Mouse (Mus musculus) right cerebral cortex, postnatal 36 days (tissue): Measurements from ENCODE around the gene Agbl4.
A peak's percentile ranks its signal among the peaks of the same experiment; 100 is the strongest.
"Not testable (repeated sequence)": the region's sequence is repeated elsewhere in the genome, so short reads cannot be mapped to it uniquely, and the experiment has no call there.

Experiments
- DNase-seq, 2 experiments: peaks; one replicate each; pipeline ENCODE4 v3.0.0; 2022; ENCODE audit warnings: low spot score in 2 of 2, mixed read lengths in 1 of 2

Gene Agbl4

GRCm38 (mm10) chr4:110916565-110916964 lies 519.1 kb downstream of the Agbl4 start:
- peak; percentile 73 to 85 for DNase-seq

GRCm38 (mm10) chr4:110921013-110921412 lies 523.6 kb downstream of the Agbl4 start:
- DNase-seq, result no peak

- peak in 1 of 2 experiments; percentile 24 for DNase-seq
Observed at GRCm38 (mm10) chr4:111001641-111002040, 604.2 kb downstream of the Agbl4 start.

GRCm38 (mm10) chr4:111004719-111005479 lies 607.4 kb downstream of the Agbl4 start:
- no peak for DNase-seq

GRCm38 (mm10) chr4:111019376-111019775 lies 621.9 kb downstream of the Agbl4 start:
- peak; percentile 59 to 70 for DNase-seq

GRCm38 (mm10) chr4:111067330-111067729 lies 669.9 kb downstream of the Agbl4 start:
- DNase-seq, result peak in 1 of 2 experiments; percentile 21

- DNase-seq, result no peak
Observed at GRCm38 (mm10) chr4:111073738-111074497, 676.5 kb downstream of the Agbl4 start.

GRCm38 (mm10) chr4:111074701-111075154 lies 677.3 kb downstream of the Agbl4 start:
- no peak for DNase-seq

- no peak for DNase-seq
Observed at GRCm38 (mm10) chr4:111077810-111078209, 680.3 kb downstream of the Agbl4 start.

- DNase-seq, result no peak
Observed at GRCm38 (mm10) chr4:111085330-111085729, 687.9 kb downstream of the Agbl4 start.

GRCm38 (mm10) chr4:111136217-111137147 lies 739.0 kb downstream of the Agbl4 start:
- no peak for DNase-seq

- DNase-seq, result no peak
Observed at GRCm38 (mm10) chr4:111147748-111148147, 750.3 kb downstream of the Agbl4 start.

- no peak for DNase-seq
Observed at GRCm38 (mm10) chr4:111155859-111156258, 758.4 kb downstream of the Agbl4 start.

- DNase-seq, result peak in 1 of 2 experiments; percentile 6
Observed at GRCm38 (mm10) chr4:111181478-111181877, 784.0 kb downstream of the Agbl4 start.

GRCm38 (mm10) chr4:111200100-111200499 lies 802.6 kb downstream of the Agbl4 start:
- no peak for DNase-seq

GRCm38 (mm10) chr4:111215191-111215762 lies 817.8 kb downstream of the Agbl4 start:
- peak in 1 of 2 experiments; percentile 1 for DNase-seq

GRCm38 (mm10) chr4:111219030-111219429 lies 821.6 kb downstream of the Agbl4 start:
- not testable (repeated sequence) for DNase-seq

- DNase-seq, result not testable (repeated sequence)
Observed at GRCm38 (mm10) chr4:111219543-111219942, 822.1 kb downstream of the Agbl4 start.

- no peak for DNase-seq
Observed at GRCm38 (mm10) chr4:111233849-111234248, 836.4 kb downstream of the Agbl4 start.

- DNase-seq, result no peak
Observed at GRCm38 (mm10) chr4:111251917-111252316, 854.5 kb downstream of the Agbl4 start.

GRCm38 (mm10) chr4:111255499-111255898 lies 858.0 kb downstream of the Agbl4 start:
- no peak for DNase-seq
